In the genomic region with DNA sequence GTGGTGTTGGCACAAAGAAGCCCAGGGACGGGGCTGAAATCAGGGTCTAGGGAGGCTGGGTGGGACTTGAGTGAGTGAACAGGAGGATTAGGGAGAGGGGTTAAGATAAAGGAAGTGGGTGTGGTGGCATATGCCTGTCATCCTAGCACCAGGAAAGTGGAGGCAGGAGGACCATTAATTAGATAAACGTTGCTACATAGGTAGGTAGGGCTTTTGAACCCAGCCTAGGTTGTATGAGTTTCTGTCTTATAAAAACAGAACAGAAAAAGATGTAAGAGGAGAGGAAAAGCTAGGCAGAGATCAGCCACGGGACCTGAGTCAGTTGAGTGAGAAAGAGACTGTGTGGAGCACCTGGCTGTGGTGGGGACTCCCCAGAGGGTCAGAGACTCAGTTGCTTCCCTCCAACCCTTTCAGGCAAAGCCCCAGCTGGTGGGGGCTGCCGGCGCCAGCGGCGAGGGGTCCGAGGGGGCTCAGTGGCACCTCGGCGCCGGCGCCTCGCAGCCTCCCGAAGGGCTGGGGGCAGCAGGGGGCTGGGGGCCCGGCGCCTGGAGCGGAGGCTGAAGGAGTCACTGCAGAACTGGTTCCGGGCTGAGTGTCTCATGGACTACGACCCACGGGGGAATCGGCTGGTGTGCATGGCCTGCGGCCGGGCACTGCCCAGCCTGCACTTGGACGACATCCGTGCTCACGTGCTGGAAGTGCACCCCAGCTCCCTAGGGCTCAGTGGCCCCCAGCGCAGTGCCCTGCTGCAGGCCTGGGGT, we compare ENCODE assay signal across 7 mouse cellular contexts. TPM values are rescaled to one million over a fixed set of nuclear protein-coding genes. Genes with fewer than 3 reads are reported as not detected.
DNase-seq lines count a peak whose midpoint lies in the region; ATAC-seq lines count a peak whose summit lies in the region.

No protein-coding gene starts in this region.

- 57% methylated on average over 23 of the region's 27 CpGs for WGBS in kidney, embryonic 14.5 days
- 53% methylated on average over 27 of the region's 27 CpGs for WGBS in embryonic facial prominence, embryonic 15.5 days
- 38% methylated on average over 27 of the region's 27 CpGs for WGBS in hindbrain, embryonic 13.5 days
- 50% methylated on average over 27 of the region's 27 CpGs for WGBS in neural tube, embryonic 12.5 days

- no peaks in the 10 kb centered on the region for H3K9me3 ChIP-seq in kidney, embryonic 14.5 days (ENCODE audit: control insufficient read depth, low read length)
- no peaks in the 10 kb centered on the region for H3K9me3 ChIP-seq in embryonic facial prominence, embryonic 15.5 days (replicated peaks)
- H3K9me3 ChIP-seq in hindbrain, embryonic 13.5 days: no peaks in the 10 kb centered on the region
- no peaks in the 10 kb centered on the region for H3K9me3 ChIP-seq in neural tube, embryonic 12.5 days

- no peaks in the 10 kb centered on the region; the same call in 1 of the 2 replicates for H3K27me3 ChIP-seq in kidney, embryonic 14.5 days (ENCODE audit: control insufficient read depth, insufficient read depth, low read length)
- no peaks in the 10 kb centered on the region for H3K27me3 ChIP-seq in embryonic facial prominence, embryonic 15.5 days
- H3K27me3 ChIP-seq in hindbrain, embryonic 13.5 days: no peaks in the 10 kb centered on the region
- no peaks in the 10 kb centered on the region for H3K27me3 ChIP-seq in neural tube, embryonic 12.5 days (replicated peaks)

- DNase-seq in kidney, adult 18-20 months: no peak
- no peak for DNase-seq in right cerebral cortex, adult 2 months (ENCODE audit: low spot score in 2 of 2)
- no peak for DNase-seq in left cerebral cortex, adult 9 months (ENCODE audit: low spot score in 2 of 2)

- H3K9ac ChIP-seq in kidney, embryonic 14.5 days (ENCODE audit: low read depth, low read length): peak overlapping the region; percentile 38
- H3K9ac ChIP-seq in embryonic facial prominence, embryonic 15.5 days: no peak overlapping the region
- H3K9ac ChIP-seq in hindbrain, embryonic 13.5 days: peak overlapping the region; percentile 98
- peak overlapping the region; percentile 71 for H3K9ac ChIP-seq in neural tube, embryonic 12.5 days

- H3K4me2 ChIP-seq in kidney, embryonic 14.5 days (replicated peaks; ENCODE audit: low read depth, low read length): no peak overlapping the region; the same call in 1 of the 2 replicates
- H3K4me2 ChIP-seq in embryonic facial prominence, embryonic 15.5 days (replicated peaks): peak overlapping the region; percentile 42
- peak overlapping the region; percentile 85 for H3K4me2 ChIP-seq in hindbrain, embryonic 13.5 days
- peak overlapping the region; percentile 83 for H3K4me2 ChIP-seq in neural tube, embryonic 12.5 days (replicated peaks)

- peaks cover 52% of the 10 kb centered on the region for H3K36me3 ChIP-seq in kidney, embryonic 14.5 days (ENCODE audit: control insufficient read depth, insufficient read depth, low read length)
- peaks cover 21% of the 10 kb centered on the region for H3K36me3 ChIP-seq in embryonic facial prominence, embryonic 15.5 days
- H3K36me3 ChIP-seq in hindbrain, embryonic 13.5 days: peaks cover 44% of the 10 kb centered on the region
- peaks cover 54% of the 10 kb centered on the region for H3K36me3 ChIP-seq in neural tube, embryonic 12.5 days

- no peak overlapping the region; the same call in 1 of the 2 replicates for H3K4me3 ChIP-seq in kidney, embryonic 14.5 days (ENCODE audit: low read length)
- 0 out of 2 replicates have a peak overlapping the region, but pooled peaks have one; percentile 24 for H3K4me3 ChIP-seq in embryonic facial prominence, embryonic 15.5 days (replicated peaks)
- peak overlapping the region; percentile 85 for H3K4me3 ChIP-seq in hindbrain, embryonic 13.5 days
- H3K4me3 ChIP-seq in neural tube, embryonic 12.5 days: peak overlapping the region; percentile 38

- peaks cover 58% of the 10 kb centered on the region for H3K4me1 ChIP-seq in kidney, embryonic 14.5 days (ENCODE audit: control insufficient read depth, insufficient read depth, low read length)
- H3K4me1 ChIP-seq in embryonic facial prominence, embryonic 15.5 days: peaks cover 73% of the 10 kb centered on the region
- H3K4me1 ChIP-seq in hindbrain, embryonic 13.5 days (replicated peaks): peaks cover 76% of the 10 kb centered on the region
- peaks cover 70% of the 10 kb centered on the region for H3K4me1 ChIP-seq in neural tube, embryonic 12.5 days

- H3K27ac ChIP-seq in kidney, embryonic 14.5 days (ENCODE audit: low read depth, low read length): no peak overlapping the region
- peak overlapping the region; percentile 61; the same call in 1 of the 2 replicates for H3K27ac ChIP-seq in embryonic facial prominence, embryonic 15.5 days (replicated peaks)
- H3K27ac ChIP-seq in hindbrain, embryonic 13.5 days: peak overlapping the region; percentile 99
- peak overlapping the region; percentile 88; the same call in 1 of the 2 replicates for H3K27ac ChIP-seq in neural tube, embryonic 12.5 days

- no peak for ATAC-seq in kidney, embryonic 14.5 days (ENCODE audit: low FRiP score, low TSS enrichment)
- ATAC-seq in embryonic facial prominence, embryonic 15.5 days (ENCODE audit: insufficient number of reproducible peaks, low FRiP score, low TSS enrichment, low read depth): no peak
- no peak for ATAC-seq in hindbrain, embryonic 13.5 days (ENCODE audit: low FRiP score)
- no peak for ATAC-seq in neural tube, embryonic 12.5 days (ENCODE audit: low FRiP score, low read depth)

RNA-seq across cellular contexts. Expression of gene 2700081O15Rik, which starts 3.6 kb away (rescaled TPM):
- 9.8 and 10.4 TPM in 2 replicates for polyA plus RNA-seq in kidney, embryonic 14.5 days (2014; fragmentation: Nextera tagmentation; extraction: Ambion mirVana)
- 8.3 and 9.5 TPM in 2 replicates for polyA plus RNA-seq in embryonic facial prominence, embryonic 15.5 days (2015; fragmentation: Nextera tagmentation; extraction: Ambion mirVana)
- 17.7 and 18.0 TPM in 2 replicates for polyA plus RNA-seq in hindbrain, embryonic 13.5 days (2015; fragmentation: Nextera tagmentation; extraction: Ambion mirVana)
- 21.6 and 22.7 TPM in 2 replicates for polyA plus RNA-seq in neural tube, embryonic 12.5 days (2016; fragmentation: Nextera tagmentation; extraction: Ambion mirVana)

RNA-seq across cellular contexts. Expression of gene Spindoc, which starts 38.2 kb away (rescaled TPM):
- 24.5 and 35.8 TPM in 2 replicates for polyA plus RNA-seq in kidney, embryonic 14.5 days (2014; fragmentation: Nextera tagmentation; extraction: Ambion mirVana)
- 30.1 and 36.2 TPM in 2 replicates for polyA plus RNA-seq in embryonic facial prominence, embryonic 15.5 days (2015; fragmentation: Nextera tagmentation; extraction: Ambion mirVana)
- 34.0 and 42.7 TPM in 2 replicates for polyA plus RNA-seq in hindbrain, embryonic 13.5 days (2015; fragmentation: Nextera tagmentation; extraction: Ambion mirVana)
- polyA plus RNA-seq in neural tube, embryonic 12.5 days (2016; fragmentation: Nextera tagmentation; extraction: Ambion mirVana): 42.8 and 46.6 TPM in 2 replicates
